Mouse (Mus musculus): ENCODE results near the gene D230025D16Rik.
"Not testable (repeated sequence)": the region's sequence is repeated elsewhere in the genome, so short reads cannot be mapped to it uniquely, and the experiment has no call there.

The D230025D16Rik gene

DNA sequence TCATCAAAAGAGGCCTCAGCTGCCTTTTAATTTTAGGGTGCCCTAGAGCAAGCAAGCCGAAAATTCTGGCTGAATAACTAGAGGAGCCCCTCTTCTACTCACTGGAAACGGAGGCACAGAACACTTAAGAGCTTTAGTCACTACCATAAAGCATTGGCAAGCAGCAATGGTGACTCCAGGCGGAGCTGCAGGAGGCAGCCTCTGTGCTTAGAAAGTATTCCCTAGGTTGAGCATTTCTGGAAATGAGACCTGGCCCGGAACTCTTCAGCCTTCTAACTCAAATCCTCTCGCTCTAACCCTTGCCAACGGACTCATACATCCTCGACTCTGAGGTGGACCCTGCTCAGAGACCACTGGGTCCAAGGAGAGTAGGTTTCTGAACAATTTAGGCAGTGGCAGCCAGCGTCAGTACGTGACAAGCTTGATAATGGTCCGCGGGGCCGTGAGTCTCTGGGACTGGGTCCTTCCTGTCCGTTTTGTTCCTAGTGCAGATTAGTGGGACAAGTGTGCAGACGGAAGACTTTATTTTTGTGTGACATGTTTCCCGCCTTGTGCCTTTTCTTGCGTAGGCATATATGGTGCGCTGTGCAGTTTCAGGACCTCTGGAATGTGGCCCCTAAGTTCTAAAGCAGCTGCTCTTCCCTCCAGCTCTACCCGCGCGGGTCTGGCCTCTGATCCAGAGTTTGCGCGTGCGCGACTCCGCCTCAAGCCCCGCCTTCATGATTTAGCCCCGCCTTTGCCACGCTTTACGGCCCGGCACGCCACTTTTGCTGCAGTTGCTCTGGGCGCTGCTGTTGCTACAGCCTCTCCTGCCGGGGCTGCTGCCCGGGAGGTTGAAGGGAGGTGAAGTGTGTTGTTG, at the start of gene D230025D16Rik:
Gene D230025D16Rik, plus strand, starts transcription at position 733 of the 859 bp plus-strand sequence.
- peak; percentile 96 for DNase-seq (ENCODE audit: low spot score in 2 of 2)

DNA sequence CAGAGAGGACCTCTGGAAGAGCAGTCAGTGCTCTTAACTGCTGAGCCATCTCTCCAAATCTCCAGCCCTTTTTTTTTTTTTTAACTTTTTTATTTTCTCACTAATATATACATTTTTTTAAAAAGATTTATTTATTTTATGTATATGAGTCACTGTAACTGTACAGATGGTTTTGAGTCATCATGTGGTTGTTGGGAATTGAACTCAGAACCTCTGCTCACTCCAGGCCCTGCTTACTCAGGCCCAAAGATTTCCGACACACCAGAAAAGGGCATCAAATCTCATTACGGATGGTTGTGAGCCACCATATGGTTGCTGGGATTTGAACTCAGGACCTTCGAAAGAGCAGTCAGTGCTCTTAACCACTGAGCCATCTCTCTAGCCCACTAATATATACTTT, 49.7 kb upstream of the D230025D16Rik start:
- not testable (repeated sequence) for DNase-seq (ENCODE audit: low spot score in 2 of 2)

DNA sequence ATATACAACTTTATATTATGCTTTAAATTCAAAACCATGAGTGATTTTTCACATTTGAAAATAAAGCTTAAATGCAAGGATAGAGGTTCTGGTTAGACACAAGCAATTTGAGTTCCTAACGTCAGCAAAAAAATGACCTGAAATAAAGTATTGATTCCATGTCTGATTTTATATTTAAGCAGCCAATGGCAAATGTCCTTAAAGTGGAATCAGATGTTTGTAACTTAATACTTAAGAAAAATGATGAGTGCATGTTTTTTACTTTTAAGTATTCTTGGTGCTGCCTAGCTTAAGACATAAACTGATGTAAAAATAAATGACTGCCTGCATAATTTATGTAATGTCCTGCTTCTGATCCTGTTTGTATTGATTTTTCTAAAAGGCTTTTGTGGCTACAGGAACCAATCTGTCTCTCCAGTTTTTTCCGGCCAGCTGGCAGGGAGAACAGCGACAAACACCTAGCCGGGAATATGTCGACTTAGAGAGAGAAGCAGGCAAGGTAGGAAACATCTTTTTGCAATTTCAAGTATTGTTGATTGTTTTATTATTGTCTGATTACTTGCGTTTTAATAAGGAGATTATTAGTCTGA, 46.6 kb upstream of the D230025D16Rik start:
- no peak for DNase-seq (ENCODE audit: low spot score in 2 of 2)

DNA sequence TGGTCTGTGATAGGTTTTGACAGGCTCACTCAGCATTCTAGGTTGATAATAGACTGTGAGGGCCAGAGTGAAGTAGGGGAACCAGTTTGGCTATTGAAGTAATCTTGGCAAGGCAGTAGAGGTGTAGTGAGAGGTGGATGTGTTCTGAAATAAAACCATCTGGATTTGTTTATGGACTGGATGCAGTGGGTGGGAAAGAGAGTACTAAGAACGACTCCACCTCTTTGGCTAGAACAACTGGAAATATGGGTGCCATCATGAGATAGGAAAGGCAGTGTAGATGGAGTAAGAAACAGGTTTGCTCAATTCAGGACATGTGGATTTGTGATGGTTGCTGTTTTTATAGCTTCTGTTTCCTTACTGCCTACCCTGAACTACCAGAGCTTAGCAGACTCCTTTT, 42.7 kb upstream of the D230025D16Rik start:
- DNase-seq (ENCODE audit: low spot score in 2 of 2), result no peak

DNA sequence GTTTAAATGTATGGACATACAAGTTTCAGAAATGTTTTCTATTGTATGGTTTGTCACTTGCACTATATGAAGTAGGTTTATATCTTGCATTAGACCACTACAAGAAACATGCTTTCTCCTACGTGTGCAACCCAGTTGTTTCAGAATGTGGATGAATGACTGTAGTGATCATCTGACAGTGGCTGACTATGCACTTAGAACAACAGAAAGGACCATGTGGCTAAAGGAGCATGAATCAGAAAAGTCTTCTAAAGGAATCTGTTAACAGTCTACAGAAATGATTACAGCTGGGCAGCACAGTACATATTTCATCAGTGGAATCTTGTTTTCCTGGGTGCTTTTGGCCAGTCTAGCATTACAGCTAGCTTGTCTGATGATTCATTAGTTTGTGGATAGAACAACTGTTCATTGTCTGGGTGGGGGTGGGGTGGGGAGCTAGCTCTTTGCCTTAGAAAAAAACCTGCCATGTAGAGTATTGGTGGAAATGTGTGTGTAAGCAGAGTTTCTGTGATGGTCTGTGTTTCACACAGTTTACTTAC, 38.4 kb upstream of the D230025D16Rik start:
- DNase-seq (ENCODE audit: low spot score in 2 of 2), result no peak

DNA sequence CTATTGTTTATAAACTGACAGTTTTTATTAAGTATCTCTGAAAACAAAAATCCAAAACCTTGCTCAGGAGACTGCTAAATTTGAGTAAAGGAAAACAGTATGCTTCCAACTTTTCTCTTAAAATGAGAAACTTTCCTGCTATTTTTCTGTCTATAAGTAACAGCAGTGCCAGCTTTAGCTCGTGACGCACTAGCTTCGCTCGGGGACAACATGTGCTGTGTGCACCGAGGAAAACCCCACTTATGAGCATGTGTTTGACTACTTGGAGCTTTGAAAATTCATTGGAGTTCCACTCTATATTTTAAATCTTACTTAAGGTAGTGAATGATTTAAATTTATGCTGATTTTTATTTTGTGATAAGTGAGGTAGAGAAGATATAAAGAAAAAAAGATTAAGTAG, 32.8 kb upstream of the D230025D16Rik start:
- DNase-seq (ENCODE audit: low spot score in 2 of 2), result peak; percentile 26 to 27

DNA sequence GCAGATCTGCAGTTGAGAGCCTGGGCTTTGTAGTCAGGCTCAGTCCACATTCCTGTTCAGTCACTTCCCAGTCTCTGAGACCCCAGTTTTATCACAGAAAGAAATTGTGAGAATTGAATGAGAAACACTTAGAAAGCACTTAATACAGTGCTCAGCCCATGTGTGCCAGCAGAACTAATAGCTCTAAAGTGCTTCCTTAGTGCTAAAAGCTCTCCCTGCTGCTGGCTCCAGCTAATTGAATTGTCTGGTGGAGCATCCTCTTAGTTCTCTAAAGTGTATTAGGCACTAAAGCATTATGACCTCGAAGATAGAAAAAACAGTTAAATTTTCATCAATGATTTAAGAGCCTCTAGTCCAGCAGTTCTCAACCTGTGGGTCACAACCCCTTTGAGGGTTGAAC, 19.2 kb upstream of the D230025D16Rik start:
- DNase-seq (ENCODE audit: low spot score in 2 of 2), result no peak

DNA sequence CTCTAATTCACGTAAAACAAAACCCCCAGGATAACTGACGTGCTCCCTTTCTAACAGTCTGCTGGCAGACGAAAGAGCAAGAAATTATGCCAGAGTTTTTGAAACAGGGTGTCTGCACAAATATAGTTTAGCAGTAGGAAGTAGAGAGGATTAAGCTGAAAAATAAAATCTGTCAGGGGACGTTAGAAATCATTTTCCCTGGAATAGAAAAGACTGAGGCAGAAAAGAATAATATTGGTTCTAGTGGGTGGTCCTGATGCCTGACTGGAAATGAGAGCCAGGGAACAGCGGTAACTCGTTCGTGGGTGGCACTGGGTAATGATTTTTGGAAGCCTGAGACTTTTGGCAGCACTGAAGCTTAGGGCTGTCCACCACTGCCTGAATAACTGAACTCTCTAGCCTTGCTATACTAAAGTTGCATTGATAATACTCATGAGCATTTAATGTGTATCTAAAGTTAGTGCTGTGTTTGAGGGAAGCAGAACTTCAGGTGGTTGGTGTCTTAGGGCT, 18.1 kb upstream of the D230025D16Rik start:
- peak in 1 of 2 experiments; percentile 30 for DNase-seq (ENCODE audit: low spot score in 2 of 2)

DNA sequence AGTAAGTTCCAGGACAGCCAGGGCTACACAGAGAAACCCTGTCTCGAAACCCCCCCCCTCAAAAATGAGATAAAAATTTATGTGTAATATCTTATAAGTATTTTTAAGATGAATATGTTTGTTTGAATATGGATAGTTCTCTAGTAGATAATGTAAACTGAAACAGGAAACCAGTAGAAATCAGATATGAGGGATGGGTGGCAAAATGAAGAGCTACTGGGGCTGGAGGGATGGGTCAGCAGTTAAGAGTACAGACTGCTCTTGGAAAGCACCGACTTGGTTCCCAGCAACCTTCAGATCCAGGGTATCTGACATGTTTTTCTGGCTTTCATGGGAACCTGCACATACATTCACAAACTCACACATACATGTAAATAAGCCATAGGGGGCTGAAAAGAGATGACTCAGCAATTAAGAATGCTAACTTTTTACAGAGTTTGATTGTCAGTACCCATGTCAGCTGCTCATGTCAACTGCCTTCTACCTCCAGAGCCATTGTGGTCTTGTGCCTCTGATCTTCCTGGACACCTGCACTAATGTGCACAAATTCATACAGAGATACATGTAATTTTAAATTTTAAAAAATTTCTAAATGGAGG, 17.2 kb upstream of the D230025D16Rik start:
- DNase-seq (ENCODE audit: low spot score in 2 of 2), result no peak

DNA sequence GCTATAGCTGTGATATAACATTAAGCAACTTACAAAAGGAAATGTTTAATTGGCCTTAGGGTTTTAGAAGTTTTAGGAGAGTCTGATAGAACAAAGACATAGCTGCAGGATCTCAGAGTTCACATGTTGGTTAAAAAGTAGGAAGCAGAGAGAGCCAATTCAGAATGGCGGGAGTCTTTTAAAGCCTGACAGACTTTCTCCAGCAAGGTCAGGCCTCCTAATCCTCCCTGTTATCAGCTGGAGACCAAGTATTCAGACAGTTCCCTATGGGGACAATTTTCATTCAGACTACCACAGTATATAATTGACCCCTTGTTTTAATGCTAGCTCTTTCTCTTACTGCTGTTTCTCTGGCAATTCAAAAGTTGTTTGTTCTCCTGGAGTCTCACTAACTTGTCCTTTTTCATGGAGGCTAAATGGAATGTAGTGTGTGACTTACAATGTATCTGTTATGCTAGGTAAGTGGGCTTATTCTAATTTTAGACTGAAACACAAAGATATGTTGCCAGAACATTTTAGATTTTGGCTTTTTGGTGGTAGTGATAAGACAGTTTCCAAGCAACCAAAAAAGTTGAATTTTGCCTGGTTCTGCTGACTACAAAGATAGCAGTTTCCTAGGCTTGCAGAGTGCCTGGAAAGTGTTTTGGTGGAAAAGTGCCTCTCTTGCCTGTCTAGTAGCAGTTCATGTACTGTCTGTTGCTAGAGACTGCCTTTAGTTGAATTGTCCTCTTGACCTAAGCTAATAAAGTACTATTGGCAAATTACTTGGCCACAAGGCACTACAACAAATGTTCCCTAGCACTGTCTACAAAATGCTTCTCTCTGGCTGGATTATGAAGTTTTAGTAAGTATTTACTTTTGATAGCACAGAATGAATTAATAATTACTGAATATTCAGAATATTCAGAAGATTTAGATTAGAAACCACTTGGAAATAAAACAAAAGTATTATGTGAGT, 15.5 kb upstream of the D230025D16Rik start:
- DNase-seq (ENCODE audit: low spot score in 2 of 2), result no peak

DNA sequence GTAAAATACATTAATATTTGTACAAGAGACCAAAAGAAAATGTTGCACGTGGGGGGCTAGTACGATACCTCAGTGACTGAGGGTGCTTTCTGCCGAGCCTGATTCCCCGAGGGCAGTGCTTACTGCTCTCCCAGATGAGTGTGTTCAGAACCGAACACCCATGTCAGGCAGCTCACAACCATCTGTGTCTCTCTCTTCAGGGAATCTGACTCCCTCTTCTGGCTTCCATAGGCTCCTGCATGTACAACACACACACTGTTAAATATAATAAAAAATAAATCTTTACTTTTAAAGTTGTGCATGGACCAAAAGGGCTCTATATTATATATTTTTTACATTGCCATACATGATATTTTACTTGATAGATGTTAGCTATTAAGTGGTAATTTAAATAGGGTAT, 10.8 kb upstream of the D230025D16Rik start:
- no peak for DNase-seq (ENCODE audit: low spot score in 2 of 2)

DNA sequence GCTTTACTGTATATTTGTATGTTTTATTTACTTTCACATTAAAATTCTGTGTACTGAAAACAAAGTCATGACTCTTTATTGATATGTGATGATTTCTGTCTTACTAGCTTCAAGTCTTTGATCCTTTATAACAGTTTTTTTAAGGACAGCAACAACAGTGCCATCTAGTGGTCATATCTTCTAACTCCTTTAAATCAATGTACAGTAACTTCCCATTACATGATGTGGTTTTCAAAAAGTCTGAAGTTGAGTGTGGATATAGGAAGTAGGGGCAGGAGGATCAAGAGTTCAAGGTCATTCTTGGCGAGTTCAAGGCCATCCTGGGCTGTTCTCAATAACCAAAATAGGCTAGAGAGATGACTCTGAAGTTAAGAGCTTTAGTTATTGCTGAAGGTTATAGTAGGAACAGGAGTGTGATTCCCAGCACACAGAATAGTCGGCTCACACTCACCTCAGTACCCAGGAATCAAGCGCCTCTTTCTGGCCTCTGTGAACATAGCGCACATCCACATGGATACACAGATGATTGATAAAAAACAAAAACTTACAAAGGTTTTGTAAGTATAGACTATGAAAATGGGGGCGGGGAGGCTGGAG, 6.9 kb upstream of the D230025D16Rik start:
- no peak for DNase-seq (ENCODE audit: low spot score in 2 of 2)

DNA sequence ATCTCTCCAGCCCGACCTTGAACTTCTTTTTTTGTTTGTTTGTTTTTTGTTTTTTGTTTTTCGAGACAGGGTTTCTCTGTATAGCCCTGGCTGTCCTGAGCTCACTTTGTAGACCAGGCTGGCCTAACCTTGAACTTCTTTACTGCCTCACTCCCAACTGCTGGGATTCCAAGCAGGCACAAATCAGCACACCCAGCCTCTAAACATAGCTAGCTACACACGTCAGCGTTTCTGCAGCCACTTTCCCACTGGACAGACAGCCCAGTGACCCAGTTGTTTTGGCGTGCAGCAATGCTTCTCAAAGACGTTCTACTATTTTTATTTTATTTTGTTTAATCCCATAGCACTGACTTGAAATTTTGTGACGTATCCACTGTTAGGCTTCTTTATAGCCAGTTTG, 1.1 kb upstream of the D230025D16Rik start:
- DNase-seq (ENCODE audit: low spot score in 2 of 2), result no peak

DNA sequence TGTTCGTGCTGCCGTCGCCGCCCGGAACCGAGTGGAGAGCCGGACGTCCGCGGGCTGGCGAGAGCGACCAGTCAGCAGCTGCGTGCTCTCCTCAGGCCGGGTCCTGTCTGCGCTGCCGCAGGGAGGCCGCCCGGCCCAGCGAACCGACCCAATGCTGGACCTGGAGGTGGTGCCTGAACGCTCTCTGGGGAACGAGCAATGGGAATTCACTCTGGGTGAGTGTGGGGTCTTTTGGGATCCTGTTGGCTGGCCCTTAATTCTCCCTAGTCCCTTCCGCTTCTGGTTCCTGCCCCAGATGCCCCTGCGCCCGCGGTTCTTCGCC, 288 bp downstream of the D230025D16Rik start:
- DNase-seq (ENCODE audit: low spot score in 2 of 2), result no peak

DNA sequence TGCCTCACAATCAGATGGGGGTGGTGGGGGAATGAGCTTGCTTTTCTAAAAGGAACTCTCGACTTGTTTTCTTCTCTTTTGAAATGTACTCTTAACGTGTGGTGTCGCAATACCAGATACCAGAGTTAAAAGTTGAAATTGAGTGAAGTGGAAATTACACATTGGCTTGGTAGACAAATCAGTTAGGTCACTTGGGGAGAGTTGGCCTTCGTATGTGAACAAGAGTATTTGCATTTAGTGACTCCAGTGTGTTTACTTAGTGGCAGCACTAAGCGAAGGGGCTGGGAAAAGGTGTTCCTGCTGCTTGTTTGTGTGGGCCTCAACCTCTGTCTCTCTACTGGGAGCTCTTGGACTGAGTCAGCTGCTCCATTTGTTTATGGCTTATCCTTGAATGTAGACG, 972 bp downstream of the D230025D16Rik start:
- no peak for DNase-seq (ENCODE audit: low spot score in 2 of 2)

DNA sequence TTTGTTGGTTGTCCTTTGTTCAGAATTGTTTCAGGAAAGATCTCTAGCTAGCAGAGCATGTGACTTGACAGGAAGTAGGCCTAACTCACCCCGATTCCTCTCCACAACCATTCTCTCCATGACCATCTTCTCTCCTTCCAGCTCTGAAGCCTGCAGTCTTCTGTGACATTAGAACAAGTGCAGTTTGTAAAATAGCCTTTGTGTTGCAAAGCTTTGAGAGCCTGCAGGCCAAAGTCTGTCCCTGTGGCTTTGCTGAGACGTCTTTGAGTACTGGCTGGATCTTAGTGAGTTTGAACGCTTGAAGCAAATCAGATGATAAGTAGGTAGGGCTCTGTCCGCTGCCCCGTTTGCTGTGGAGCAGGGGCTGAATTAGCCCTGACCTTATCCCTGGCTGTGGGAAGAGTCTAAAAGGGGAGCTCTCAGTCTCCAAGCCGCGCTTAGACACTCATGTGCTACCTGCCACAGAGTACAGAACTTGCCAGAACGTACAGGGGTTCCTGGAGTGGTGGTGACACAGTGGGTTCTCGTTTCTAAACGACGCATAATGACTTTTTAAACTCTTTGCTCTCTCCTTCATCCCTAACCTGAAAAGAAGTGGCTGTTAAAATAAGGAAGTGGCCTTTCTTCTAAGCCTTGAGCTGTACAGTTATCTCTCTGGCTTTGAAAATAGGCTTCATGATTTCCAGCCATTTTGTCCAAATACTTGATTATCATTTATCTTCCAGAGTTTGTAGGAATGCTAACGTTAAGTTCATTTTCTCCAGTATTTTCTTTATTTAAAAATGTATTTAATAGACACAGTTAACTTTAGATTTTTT, 6.8 kb downstream of the D230025D16Rik start:
- DNase-seq (ENCODE audit: low spot score in 2 of 2), result no peak

DNA sequence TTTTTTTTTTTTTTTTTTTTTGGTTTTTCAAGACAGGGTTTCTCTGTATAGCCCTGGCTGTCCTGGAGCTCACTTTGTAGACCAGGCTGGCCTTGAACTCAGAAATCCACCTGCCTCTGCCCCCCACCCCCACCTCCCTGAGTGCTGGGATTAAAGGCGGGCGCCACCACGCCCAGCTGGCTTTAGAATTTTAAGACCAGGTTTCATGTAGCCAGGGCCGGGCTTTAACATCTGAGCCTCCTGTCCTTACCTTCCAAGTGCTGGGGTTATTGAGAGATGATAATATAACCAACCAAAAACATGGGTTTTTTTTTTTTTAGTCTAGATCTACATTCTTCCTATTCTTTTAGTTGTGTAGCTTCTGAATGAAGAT, 7.4 kb downstream of the D230025D16Rik start:
- not testable (repeated sequence) for DNase-seq (ENCODE audit: low spot score in 2 of 2)

DNA sequence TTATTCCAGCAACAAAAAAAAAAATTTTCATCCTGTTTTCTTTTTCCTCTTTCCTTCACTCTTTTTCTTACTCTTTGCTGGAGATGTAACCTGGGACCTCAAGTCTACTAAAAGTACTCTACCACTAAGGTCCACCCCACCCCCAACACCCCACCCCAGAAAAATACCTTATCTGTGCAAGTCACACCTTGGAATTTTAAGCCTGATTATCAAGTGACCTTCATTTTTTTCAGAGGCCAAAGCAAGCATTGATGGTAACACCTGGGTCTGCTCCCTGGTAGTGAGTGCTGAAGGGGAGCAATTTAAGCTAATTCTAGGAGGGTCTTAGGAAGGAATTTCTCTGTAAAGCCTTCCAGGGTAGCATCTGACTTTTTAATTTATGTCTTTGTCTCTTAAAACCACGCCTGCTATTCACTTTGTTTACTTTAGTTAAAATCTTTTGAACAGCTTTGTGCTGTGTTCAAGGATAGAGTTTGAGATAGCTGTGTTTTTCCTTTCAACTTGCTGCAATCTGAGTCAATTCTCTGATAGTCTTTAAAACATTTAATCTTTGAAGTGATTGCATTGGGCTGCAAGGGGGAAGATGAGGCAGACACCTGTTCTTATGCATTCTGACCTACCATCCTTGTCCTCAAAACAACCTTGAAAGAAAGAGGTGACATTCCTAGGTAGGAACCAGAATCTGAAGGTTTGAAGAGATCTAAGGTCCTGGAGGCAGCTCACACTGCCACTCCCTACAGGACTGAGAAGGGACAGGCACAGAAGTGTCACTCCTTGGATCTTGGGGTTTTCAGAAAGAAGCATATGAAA, 8.4 kb downstream of the D230025D16Rik start:
- DNase-seq (ENCODE audit: low spot score in 2 of 2), result no peak

DNA sequence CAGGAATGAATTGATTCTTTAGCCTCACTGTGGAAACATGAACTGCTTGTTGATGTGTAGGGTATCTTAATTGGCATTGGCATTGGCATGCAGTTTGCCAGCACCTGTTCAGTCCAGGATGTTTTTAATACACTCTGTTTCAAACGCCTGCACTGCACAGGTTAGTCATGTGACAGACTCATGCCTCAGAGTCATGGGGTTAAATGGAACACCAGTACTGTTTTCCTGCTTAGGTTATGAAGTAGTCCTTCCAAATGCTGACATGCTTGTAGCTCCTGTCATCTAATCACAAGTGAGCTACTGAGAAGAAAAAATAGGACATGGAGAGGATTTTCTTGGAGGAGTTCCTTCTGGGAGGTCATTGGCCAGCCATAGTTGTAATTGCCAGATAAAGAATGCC, 10.3 kb downstream of the D230025D16Rik start:
- DNase-seq (ENCODE audit: low spot score in 2 of 2), result no peak
